In the genomic region with DNA sequence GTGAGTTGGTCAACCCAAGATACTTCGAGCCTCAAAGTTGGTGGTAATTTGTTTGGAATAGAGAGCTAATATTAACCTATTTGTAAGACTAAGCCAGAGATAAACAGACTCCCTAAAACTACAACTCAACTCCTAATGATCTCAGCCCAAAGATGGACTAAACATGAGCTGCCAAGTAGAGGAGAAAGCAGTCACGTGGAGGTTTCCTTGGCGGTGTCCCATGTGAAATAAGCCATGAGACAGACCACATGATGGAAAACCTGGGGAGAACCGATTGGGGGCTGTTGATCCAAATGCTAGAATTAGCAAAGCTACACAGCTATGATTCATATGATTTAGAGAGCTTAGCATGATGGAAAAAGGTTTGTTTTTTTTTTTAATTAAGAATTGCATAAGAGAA, we compare ENCODE assay signal across 28 mouse cellular contexts.
DNase-seq lines count a peak whose midpoint lies in the region; TF ChIP-seq lines count a peak whose summit lies in the region.
"Had no signal": no experiment of that assay in that cellular context is flagged by ENCODE, and none has a peak within 500 bp of the region (broad histone marks: within the 10 kb centered on the region; RNA-seq: fewer than 3 reads in every experiment).

No protein-coding gene starts in this region.

- no peak overlapping the region for H3K9ac ChIP-seq in heart, adult 2 months (ENCODE audit: low read depth, low read length)
- H3K9ac ChIP-seq: forebrain, embryonic 15.5 days; hindbrain, embryonic 15.5 days; kidney, embryonic 15.5 days; limb, embryonic 15.5 days; liver, embryonic 13.5 days had no signal

- peak overlapping the region; percentile 69 for H3K27ac ChIP-seq in heart, adult 2 months
- no peak overlapping the region for H3K27ac ChIP-seq in limb, embryonic 10.5 days
- H3K27ac ChIP-seq: forebrain, embryonic 15.5 days; hindbrain, embryonic 15.5 days; kidney, embryonic 15.5 days; layer of hippocampus, adult 2 months; left cerebral cortex, adult 2 months; limb, embryonic 15.5 days; liver, embryonic 13.5 days had no signal

- peak; percentile 14 for DNase-seq in gastrocnemius, adult 18-20 months (ENCODE audit: low spot score)
- no peak for DNase-seq in gastrocnemius, postnatal 4 days (ENCODE audit: low spot score in 2 of 2)
- DNase-seq in heart, adult 2 months = peak in 1 of 2 experiments; percentile 39
- no peak for DNase-seq in heart, postnatal 14 days
- peak; percentile 21 for DNase-seq in lung, postnatal 14 days
- DNase-seq in lung, postnatal 4 days = no peak
- DNase-seq in heart, postnatal 36 days = peak; percentile 31 to 34
- no peak for DNase-seq in limb, embryonic 10.5 days (ENCODE audit: low spot score)
- DNase-seq: adrenal gland, adult 2 months; cerebellum, adult 11 months; cerebellum, adult 9-10 months; cerebellum, postnatal 36 days; gastrocnemius, postnatal 25 days; kidney, adult 18-20 months; kidney, postnatal 36 days; left cerebral cortex, postnatal 4 days; liver, embryonic 13.5 days; lung, adult 18-20 months; right cerebral cortex, postnatal 4 days; thymus, adult 2 months; thymus, postnatal 36 days had no signal

- H3K27me3 ChIP-seq in heart, adult 2 months (ENCODE audit: control insufficient read depth, insufficient read depth, low read length) = no peaks in the 10 kb centered on the region
- no peaks in the 10 kb centered on the region; the same call in 1 of the 2 replicates for H3K27me3 ChIP-seq in limb, embryonic 10.5 days (ENCODE audit: low read depth, poor library complexity, severe bottlenecking)
- H3K27me3 ChIP-seq: forebrain, embryonic 15.5 days; hindbrain, embryonic 15.5 days; kidney, embryonic 15.5 days; limb, embryonic 15.5 days; liver, embryonic 13.5 days had no signal

- TF ChIP-seq EP300 in heart, adult 2 months (IDR thresholded peaks at IDR 0.05; ENCODE audit: insufficient read depth, low read depth, low read length) = no peak

- no peak for TF ChIP-seq POLR2A in heart, adult 2 months (IDR thresholded peaks at IDR 0.05; ENCODE audit: insufficient read depth, low read depth, low read length)

- no peaks in the 10 kb centered on the region for H3K36me3 ChIP-seq in heart, adult 2 months (ENCODE audit: control insufficient read depth, insufficient read depth, low read length)
- H3K36me3 ChIP-seq in limb, embryonic 10.5 days = no peaks in the 10 kb centered on the region
- H3K36me3 ChIP-seq: forebrain, embryonic 15.5 days; hindbrain, embryonic 10.5 days; hindbrain, embryonic 15.5 days; kidney, embryonic 15.5 days; limb, embryonic 15.5 days; liver, embryonic 13.5 days had no signal

- no peak for TF ChIP-seq CTCF in heart, adult 2 months (IDR thresholded peaks at IDR 0.05)

- intact Hi-C loops in heart, adult 2 months (cut with DNase I) = no loop called here
- intact Hi-C loops in heart, postnatal 14 days (cut with DNase I) = no loop called here
- intact Hi-C loops in heart, postnatal 36 days (cut with DNase I) = no loop called here

- H3K9me3 ChIP-seq in limb, embryonic 10.5 days (replicated peaks) = no peaks in the 10 kb centered on the region
- H3K9me3 ChIP-seq: forebrain, embryonic 15.5 days; hindbrain, embryonic 10.5 days; hindbrain, embryonic 15.5 days; kidney, embryonic 15.5 days; limb, embryonic 15.5 days; liver, embryonic 13.5 days had no signal

- H3K79me2 ChIP-seq in heart, adult 2 months (replicated peaks; ENCODE audit: control insufficient read depth, insufficient read depth, low read length) = no peaks in the 10 kb centered on the region

- H3K4me1 ChIP-seq in heart, adult 2 months (ENCODE audit: control insufficient read depth, insufficient read depth, low read length) = peaks cover 3% of the 10 kb centered on the region
- H3K4me1 ChIP-seq in limb, embryonic 10.5 days = no peaks in the 10 kb centered on the region
- H3K4me1 ChIP-seq: kidney, embryonic 15.5 days; limb, embryonic 15.5 days; liver, embryonic 13.5 days had no signal

- H3K4me3 ChIP-seq in heart, adult 2 months = no peak overlapping the region
- no peak overlapping the region for H3K4me3 ChIP-seq in limb, embryonic 10.5 days
- H3K4me3 ChIP-seq: forebrain, embryonic 15.5 days; hindbrain, embryonic 10.5 days; hindbrain, embryonic 15.5 days; kidney, embryonic 15.5 days; layer of hippocampus, adult 2 months; left cerebral cortex, adult 2 months; limb, embryonic 15.5 days; liver, embryonic 13.5 days had no signal

- WGBS in heart, adult 2 months = 52% methylated on average over 4 of the region's 4 CpGs
- WGBS in limb, embryonic 10.5 days = 89% methylated on average over 4 of the region's 4 CpGs

Comparison
In these comparisons a context has a peak if more than half of its experiments do, and no peak if none do; other contexts are left out.
1. DNase-seq: peak in gastrocnemius, adult 18-20 months (single experiment), lung, postnatal 14 days (single experiment) and heart, postnatal 36 days (2 of 2); none in gastrocnemius, postnatal 4 days (0 of 2), heart, postnatal 14 days (0 of 2), lung, postnatal 4 days (0 of 2) and limb, embryonic 10.5 days (single experiment).